Mouse (Mus musculus) heart, adult 8-10 months (tissue): ENCODE results near the gene Cib4. TPM values are rescaled to one million over a fixed set of nuclear protein-coding genes. Genes with fewer than 3 reads are reported as not detected.
A peak's percentile ranks its signal among the peaks of the same experiment; 100 is the strongest.

Experiments
- DNase-seq: peaks from one replicate; pipeline ENCODE4 v3.0.0; 2022; ENCODE audit warnings: low spot score
- total RNA-seq, 4 experiments: library from RNA; stranded (reverse); gene quantifications; 2 replicates each; pipeline ENCODE4 v1.2.4; 2022

Gene Cib4
- total RNA-seq, 4 experiments from 2014 or later = not detected

GRCm38 (mm10) chr5:30518108-30518507 is 27.5 kb downstream of the Cib4 start:
- DNase-seq = no peak

GRCm38 (mm10) chr5:30516376-30516775 is 29.3 kb downstream of the Cib4 start:
- DNase-seq = peak; percentile 38

- no peak for DNase-seq
Measured at GRCm38 (mm10) chr5:30513111-30513510, 32.5 kb downstream of the Cib4 start.

- DNase-seq = no peak
Measured at GRCm38 (mm10) chr5:30497299-30497698, 48.3 kb downstream of the Cib4 start.

- no peak for DNase-seq
Measured at GRCm38 (mm10) chr5:30496821-30497220, 48.8 kb downstream of the Cib4 start.

GRCm38 (mm10) chr5:30495288-30495687 is 50.3 kb downstream of the Cib4 start:
- no peak for DNase-seq

GRCm38 (mm10) chr5:30494606-30495005 is 51.0 kb downstream of the Cib4 start:
- DNase-seq = no peak

GRCm38 (mm10) chr5:30493723-30494122 is 51.9 kb downstream of the Cib4 start:
- no peak for DNase-seq

- no peak for DNase-seq
Measured at GRCm38 (mm10) chr5:30490845-30491244, 54.8 kb downstream of the Cib4 start.

GRCm38 (mm10) chr5:30490215-30490614 is 55.4 kb downstream of the Cib4 start:
- no peak for DNase-seq

GRCm38 (mm10) chr5:30485136-30485535 is 60.5 kb downstream of the Cib4 start:
- DNase-seq = no peak

GRCm38 (mm10) chr5:30484591-30484990 is 61.0 kb downstream of the Cib4 start:
- DNase-seq = no peak

GRCm38 (mm10) chr5:30483533-30483932 is 62.1 kb downstream of the Cib4 start:
- DNase-seq = peak; percentile 28

- DNase-seq = peak; percentile 52
Measured at GRCm38 (mm10) chr5:30482319-30482718, 63.3 kb downstream of the Cib4 start.

GRCm38 (mm10) chr5:30476534-30476933 is 69.1 kb downstream of the Cib4 start:
- DNase-seq = no peak

GRCm38 (mm10) chr5:30472148-30472547 is 73.5 kb downstream of the Cib4 start:
- no peak for DNase-seq

GRCm38 (mm10) chr5:30470454-30470853 is 75.2 kb downstream of the Cib4 start:
- no peak for DNase-seq

- no peak for DNase-seq
Measured at GRCm38 (mm10) chr5:30466315-30466714, 79.3 kb downstream of the Cib4 start.

GRCm38 (mm10) chr5:30465861-30466260 is 79.8 kb downstream of the Cib4 start, which contains the start of gene 1700001C02Rik:
1700001C02Rik (plus strand) TSS chr5:30466047.
- DNase-seq = no peak

GRCm38 (mm10) chr5:30461821-30462220 is 83.8 kb downstream of the Cib4 start, which contains the start of gene Otof:
Otof (minus strand) TSS chr5:30461932.
- DNase-seq = no peak

GRCm38 (mm10) chr5:30460155-30460554 is 85.5 kb downstream of the Cib4 start:
- DNase-seq = no peak

- no peak for DNase-seq
Measured at GRCm38 (mm10) chr5:30456056-30456455, 89.6 kb downstream of the Cib4 start.

- no peak for DNase-seq
Measured at GRCm38 (mm10) chr5:30444327-30444895, 101.2 kb downstream of the Cib4 start.

- no peak for DNase-seq
Measured at GRCm38 (mm10) chr5:30442196-30442595, 103.4 kb downstream of the Cib4 start.
